Mouse (Mus musculus): Measurements from ENCODE around the gene Clec12b.

- TF ChIP-seq GATA1 (IDR thresholded peaks at IDR 0.05; ENCODE audit: borderline replicate concordance, low read length), result no peak
- TF ChIP-seq FLI1 (IDR thresholded peaks at IDR 0.05; ENCODE audit: low read length), result no peak
Measured at GRCm38 (mm10) chr6:129333674-129334078, 52.0 kb downstream of the Clec12b start.

Data from megakaryocyte, embryonic 14.5 days (primary cell).